Mouse (Mus musculus): ENCODE results near the gene Bet1. TPM values are rescaled to one million over a fixed set of nuclear protein-coding genes. Genes with fewer than 3 reads are reported as not detected.

Bet1 gene
- polyA plus RNA-seq, 1 experiment from 2014 or later, result 60.5 TPM

Other genes with a start within 250 kb of the Bet1 start
- gene Tfpi2, start 98.1 kb downstream of the Bet1 start, polyA plus RNA-seq (2016; fragmentation: Nextera tagmentation; extraction: Ambion mirVana), result 0.49 and 0.53 TPM in 2 replicates
- gene Gngt1, start 93.2 kb downstream of the Bet1 start, polyA plus RNA-seq (2016; fragmentation: Nextera tagmentation; extraction: Ambion mirVana), result not detected in 2 replicates
- 24.3 and 26.4 TPM in 2 replicates for gene Gng11, start 83.1 kb downstream of the Bet1 start, polyA plus RNA-seq (2016; fragmentation: Nextera tagmentation; extraction: Ambion mirVana)

All from forebrain, embryonic 10.5 days (tissue).